Mouse (Mus musculus): ENCODE results near the gene Msi2.

Msi2 gene

GRCm38 (mm10) chr11:88351722-88352473 lies 366.4 kb downstream of the Msi2 start:
- peak; percentile 54 to 58 for DNase-seq

- DNase-seq: peak; percentile 49 to 65
These were observed 369.6 kb downstream of the Msi2 start for GRCm38 (mm10) chr11:88348690-88349089.

GRCm38 (mm10) chr11:88348056-88348455 lies 370.3 kb downstream of the Msi2 start:
- no peak for DNase-seq

GRCm38 (mm10) chr11:88346066-88346465 lies 372.2 kb downstream of the Msi2 start:
- no peak for DNase-seq

GRCm38 (mm10) chr11:88337926-88338325 lies 380.4 kb downstream of the Msi2 start:
- no peak for DNase-seq

GRCm38 (mm10) chr11:88334893-88335292 lies 383.4 kb downstream of the Msi2 start:
- no peak for DNase-seq

- DNase-seq: peak; percentile 46 to 65
These were observed 385.9 kb downstream of the Msi2 start for GRCm38 (mm10) chr11:88332309-88332934.

GRCm38 (mm10) chr11:88331722-88332121 lies 386.6 kb downstream of the Msi2 start:
- DNase-seq: peak in 1 of 2 experiments; percentile 41

GRCm38 (mm10) chr11:88330799-88331198 lies 387.5 kb downstream of the Msi2 start:
- peak; percentile 45 to 77 for DNase-seq

- DNase-seq: peak; percentile 49 to 55
These were observed 389.3 kb downstream of the Msi2 start for GRCm38 (mm10) chr11:88328813-88329595.

- peak; percentile 52 to 54 for DNase-seq
These were observed 391.3 kb downstream of the Msi2 start for GRCm38 (mm10) chr11:88327016-88327415.

- DNase-seq: no peak
These were observed 399.5 kb downstream of the Msi2 start for GRCm38 (mm10) chr11:88318850-88319249.

- no peak for DNase-seq
These were observed 402.9 kb downstream of the Msi2 start for GRCm38 (mm10) chr11:88315393-88315792.

GRCm38 (mm10) chr11:88314471-88314870 lies 403.8 kb downstream of the Msi2 start:
- DNase-seq: no peak

- no peak for DNase-seq
These were observed 404.8 kb downstream of the Msi2 start for GRCm38 (mm10) chr11:88313512-88313911.

- peak; percentile 35 to 42 for DNase-seq
These were observed 406.7 kb downstream of the Msi2 start for GRCm38 (mm10) chr11:88311606-88312005.

- DNase-seq: peak; percentile 45 to 61
These were observed 407.5 kb downstream of the Msi2 start for GRCm38 (mm10) chr11:88310773-88311172.

GRCm38 (mm10) chr11:88309059-88309700 lies 409.1 kb downstream of the Msi2 start:
- DNase-seq: peak; percentile 45 to 46

- peak in 1 of 2 experiments; percentile 52 for DNase-seq
These were observed 410.4 kb downstream of the Msi2 start for GRCm38 (mm10) chr11:88307616-88308543.

GRCm38 (mm10) chr11:88305759-88306158 lies 412.6 kb downstream of the Msi2 start:
- no peak for DNase-seq

GRCm38 (mm10) chr11:88301619-88302018 lies 416.7 kb downstream of the Msi2 start:
- DNase-seq: no peak

GRCm38 (mm10) chr11:88299345-88299744 lies 419.0 kb downstream of the Msi2 start:
- DNase-seq: peak in 1 of 2 experiments; percentile 40

All from cerebellum, postnatal 14 days (tissue).